Mouse (Mus musculus) layer of hippocampus, adult 11-12 months (tissue): ENCODE results near the gene Rps19.
"Not testable (repeated sequence)": the region's sequence is repeated elsewhere in the genome, so short reads cannot be mapped to it uniquely, and the experiment has no call there.

Experiments used
- DNase-seq: peaks from one replicate; pipeline ENCODE4 v3.0.0; 2022; ENCODE audit warnings: low spot score

The Rps19 gene

GRCm38 (mm10) chr7:24883896-24884692 lies at the start of gene Rps19:
Gene Rps19 (plus strand): TSS chr7:24884371.
- peak; percentile 99 for DNase-seq

DNA sequence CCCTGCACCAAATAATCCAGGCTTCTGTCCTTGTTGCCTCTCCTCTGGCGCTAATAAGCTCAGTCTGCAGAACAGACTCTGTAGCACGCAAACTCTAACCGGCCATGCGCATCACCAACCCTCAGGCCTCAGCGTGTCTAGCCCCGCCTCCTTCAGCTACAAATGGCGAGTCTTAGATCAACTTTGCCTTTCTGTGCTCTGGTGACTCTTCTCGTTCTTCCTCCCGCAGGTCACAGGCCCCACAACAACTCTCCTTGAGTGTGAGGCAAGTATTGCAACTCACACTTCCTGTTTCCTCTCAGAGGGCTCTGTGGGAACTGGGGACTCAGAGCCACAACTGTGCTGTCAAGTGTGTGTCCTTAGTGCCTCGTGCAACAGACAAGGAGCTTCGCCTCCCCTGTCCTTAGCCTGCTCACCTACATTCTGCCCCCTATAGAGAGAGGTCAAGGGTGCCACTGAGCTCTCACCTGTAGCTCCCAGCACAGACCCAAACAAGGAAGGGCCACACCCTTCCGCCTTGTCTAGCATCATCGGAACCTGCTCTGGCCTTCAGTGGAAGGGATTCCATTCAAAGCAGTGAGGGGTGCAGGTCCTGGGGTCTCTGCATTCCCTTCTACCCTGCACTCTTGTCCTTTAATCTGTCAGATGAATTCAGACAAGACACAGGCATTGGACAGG lies 45.3 kb upstream of the Rps19 start:
- not testable (repeated sequence) for DNase-seq

GRCm38 (mm10) chr7:24839410-24839808 lies 44.8 kb upstream of the Rps19 start:
- DNase-seq: no peak

DNA sequence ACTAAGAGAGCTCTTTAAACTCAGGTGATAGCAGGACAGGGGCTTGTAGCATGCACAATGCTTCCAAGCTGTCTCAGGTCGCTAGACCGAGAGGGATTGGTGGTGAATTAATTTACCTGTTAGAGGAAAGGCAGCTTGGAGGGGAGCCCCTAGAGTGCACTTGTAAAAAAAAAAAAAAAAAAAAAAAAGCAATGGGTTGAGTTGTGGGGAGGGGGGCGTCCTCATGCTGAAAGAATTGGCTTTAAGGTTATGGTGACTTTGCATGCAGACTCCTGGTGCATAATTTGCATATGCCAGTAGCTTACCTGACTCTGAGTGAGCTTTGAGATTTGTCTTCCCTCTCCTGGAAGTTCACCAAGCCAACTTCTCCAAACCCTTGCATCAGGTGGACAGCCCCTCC lies 43.8 kb upstream of the Rps19 start:
- DNase-seq: no peak

GRCm38 (mm10) chr7:24841009-24841408 lies 43.2 kb upstream of the Rps19 start:
- DNase-seq: no peak

GRCm38 (mm10) chr7:24844144-24844543 lies 40.0 kb upstream of the Rps19 start:
- DNase-seq: no peak

DNA sequence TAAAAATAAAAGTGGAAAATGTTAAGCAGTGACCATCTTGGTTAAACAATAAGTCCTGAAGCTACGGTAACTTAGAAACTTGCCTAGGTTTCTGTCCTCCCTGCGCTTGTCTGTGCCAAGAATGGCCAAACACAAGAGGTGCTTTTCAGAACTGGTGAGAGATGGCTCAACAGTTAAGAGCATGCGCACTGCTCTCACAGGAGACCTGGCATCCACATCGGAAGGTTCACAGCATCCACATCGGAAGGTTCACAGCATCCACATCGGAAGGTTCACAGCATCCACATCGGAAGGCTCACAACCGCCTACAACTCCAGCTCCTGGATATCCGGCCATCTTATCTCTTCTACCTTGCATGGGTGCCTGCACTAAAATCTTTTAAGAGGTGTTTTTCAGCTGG lies 39.0 kb upstream of the Rps19 start:
- DNase-seq: no peak

- no peak for DNase-seq
Observed at GRCm38 (mm10) chr7:24845713-24846112, 38.5 kb upstream of the Rps19 start.

- not testable (repeated sequence) for DNase-seq
Observed at GRCm38 (mm10) chr7:24846576-24846975, 37.6 kb upstream of the Rps19 start.

DNA sequence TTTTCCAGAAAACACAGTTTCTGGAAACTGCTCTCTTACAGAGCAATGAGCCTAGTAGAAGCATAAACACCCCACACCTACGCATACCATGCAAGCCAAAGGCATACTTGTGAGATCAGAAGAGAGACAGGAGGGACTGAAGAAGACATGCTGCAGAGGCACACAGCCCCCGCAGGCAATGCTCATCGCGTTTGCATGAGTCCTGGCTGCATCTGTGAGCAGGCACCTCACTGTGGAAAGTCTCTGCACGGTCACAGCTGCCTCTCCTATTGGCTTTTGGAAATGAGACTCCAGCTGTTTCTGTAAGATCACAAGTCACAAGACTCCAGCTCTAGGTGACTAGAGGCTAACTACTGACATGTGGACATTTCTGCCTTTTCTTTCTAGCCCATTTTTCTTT lies 34.0 kb upstream of the Rps19 start:
- DNase-seq: peak; percentile 22

DNA sequence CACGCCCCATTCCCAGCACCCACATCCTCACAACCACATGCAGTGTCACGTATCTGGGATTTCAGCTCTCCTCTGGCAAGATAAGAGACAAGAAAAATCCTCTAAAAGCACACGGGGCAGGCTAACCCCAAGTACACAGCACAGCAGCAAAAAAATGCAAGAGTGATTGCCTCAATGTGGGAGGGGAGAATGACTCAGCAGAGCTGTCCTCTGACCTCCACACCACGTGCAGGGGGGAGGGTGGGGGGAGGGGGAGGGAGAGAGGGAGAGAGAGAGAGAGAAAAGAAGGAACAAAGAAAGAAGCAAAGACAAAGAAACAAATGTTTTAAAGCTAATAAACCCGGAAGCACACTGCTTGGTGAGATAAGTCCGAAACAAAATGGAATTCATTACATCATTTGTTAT lies 33.3 kb upstream of the Rps19 start:
- no peak for DNase-seq

- DNase-seq: no peak
Observed at GRCm38 (mm10) chr7:24851596-24852325, 32.4 kb upstream of the Rps19 start.

DNA sequence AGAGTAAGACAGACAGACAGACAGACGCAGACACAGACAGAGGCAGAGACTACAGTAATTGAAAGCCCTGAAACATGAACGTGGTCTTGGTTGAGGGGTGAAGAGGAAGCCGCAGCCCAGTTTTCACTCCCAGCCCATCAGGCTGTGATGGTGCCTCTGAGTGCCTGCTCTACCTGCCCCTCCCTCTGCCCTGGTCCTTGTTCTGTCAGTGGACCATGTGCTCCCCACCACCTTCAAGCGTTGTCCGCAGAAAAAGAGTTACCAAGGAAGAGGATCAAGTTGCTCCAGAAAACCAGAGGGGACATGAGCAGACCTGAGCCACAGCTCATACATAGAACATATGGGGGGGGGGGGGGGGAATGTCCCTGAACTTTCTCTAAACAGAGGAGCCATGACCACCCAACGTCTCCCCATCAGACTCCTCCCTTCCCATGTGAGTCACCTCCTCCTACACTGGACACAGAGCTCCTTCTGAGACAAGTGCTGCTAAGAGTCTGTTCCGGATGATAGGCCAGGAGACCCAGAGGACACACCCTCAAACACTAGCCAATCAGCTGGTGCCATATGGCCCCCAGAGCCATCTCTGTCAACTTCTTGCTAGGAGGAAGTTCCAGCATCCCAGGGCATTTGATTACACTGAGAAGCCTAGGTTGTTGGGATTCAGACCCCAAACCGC lies 31.5 kb upstream of the Rps19 start:
- no peak for DNase-seq

GRCm38 (mm10) chr7:24853233-24853563 lies 31.0 kb upstream of the Rps19 start:
- DNase-seq: no peak

DNA sequence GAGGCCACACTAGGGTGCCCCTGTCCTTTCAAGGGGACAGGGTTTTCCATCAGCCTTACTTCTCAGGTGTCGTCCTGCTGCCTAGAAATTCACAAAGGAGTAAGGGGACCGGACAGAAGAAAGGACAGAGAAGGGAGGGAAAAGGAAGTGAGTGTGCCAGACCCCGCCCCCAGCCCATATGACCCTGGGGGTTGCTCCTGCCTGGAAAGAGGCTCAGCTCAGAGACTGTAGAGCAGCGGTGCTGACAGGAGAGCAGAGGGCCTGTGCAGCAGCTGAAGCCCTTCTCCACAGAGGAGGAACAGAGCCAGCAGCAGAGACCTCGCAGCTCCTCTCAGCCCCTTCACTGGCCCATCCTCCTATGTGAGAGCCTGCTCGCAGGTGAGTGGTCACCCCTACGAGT lies 30.5 kb upstream of the Rps19 start:
- DNase-seq: no peak

GRCm38 (mm10) chr7:24856460-24857120 lies 27.6 kb upstream of the Rps19 start:
- no peak for DNase-seq

DNA sequence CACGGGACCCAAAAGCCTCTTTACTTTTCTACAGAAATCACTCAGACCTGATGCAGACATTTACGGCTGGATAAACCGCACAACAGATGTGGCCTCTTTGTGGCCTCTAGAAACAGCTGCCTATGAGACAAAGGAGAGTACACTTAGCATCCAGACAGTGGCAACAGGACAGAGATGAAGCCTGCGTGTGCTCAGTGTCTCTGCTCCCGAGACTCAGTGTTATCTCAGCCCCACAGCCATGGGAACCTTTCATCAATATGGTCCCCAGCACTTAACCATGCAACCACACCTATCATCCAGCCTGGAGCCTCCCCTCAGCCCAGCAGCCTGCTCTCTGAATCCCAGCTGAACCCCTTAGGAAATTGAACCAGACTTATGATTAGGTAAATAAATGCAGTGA lies 24.9 kb upstream of the Rps19 start:
- no peak for DNase-seq

DNA sequence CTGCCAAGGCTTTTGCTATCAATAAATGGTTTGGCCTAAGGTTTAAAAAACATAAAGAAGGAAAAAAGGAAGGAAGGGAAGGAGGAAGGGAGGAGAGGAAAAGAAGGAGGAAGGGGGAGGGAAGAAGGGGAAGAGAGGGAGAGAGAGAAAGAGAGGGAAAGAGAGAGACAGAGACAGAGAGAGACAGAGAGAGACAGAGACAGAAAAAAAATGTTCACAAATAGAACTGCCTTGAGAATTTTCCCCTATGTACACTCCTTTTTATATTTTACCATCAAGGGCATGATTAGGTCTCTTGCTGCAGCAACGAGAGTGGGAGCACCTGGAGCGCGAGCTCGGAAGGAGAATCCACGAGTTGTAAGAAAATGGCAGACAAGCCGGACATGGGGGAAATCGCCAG lies 22.3 kb upstream of the Rps19 start, which contains the start of gene Gm9844:
Gene Gm9844 (plus strand): TSS at position 301 of the 400 bp plus-strand sequence.
- DNase-seq: no peak

- no peak for DNase-seq
Observed at GRCm38 (mm10) chr7:24862853-24863252, 21.3 kb upstream of the Rps19 start.

- DNase-seq: no peak
Observed at GRCm38 (mm10) chr7:24864156-24864555, 20.0 kb upstream of the Rps19 start.

DNA sequence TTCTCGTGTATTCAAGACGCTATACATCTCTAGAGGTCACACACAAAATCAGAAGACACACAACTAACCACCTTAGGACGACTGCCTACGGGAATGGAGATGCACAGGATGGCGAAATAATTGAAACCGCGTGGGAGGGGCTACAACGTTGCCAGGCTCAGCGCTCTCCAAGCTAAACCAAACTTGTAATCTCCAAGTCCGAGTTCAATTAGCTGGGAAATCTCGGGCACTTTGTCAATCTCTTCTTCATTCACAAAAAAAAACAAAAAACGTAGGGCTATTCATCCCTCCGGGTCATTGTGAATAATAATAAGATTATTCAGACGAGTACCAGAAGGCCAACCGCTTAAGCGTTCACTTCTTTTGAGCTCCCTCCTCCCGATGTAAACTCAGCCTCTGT lies 15.1 kb upstream of the Rps19 start:
- DNase-seq: no peak
